Mouse (Mus musculus): ENCODE data around the gene D630003M21Rik.

GRCm38 (mm10) chr2:158198861-158199260 is 30.2 kb downstream of the D630003M21Rik start:
- TF ChIP-seq CTCF (IDR thresholded peaks at IDR 0.05; ENCODE audit: low read depth, low read length) (no peak), GATA1 (IDR thresholded peaks at IDR 0.05; ENCODE audit: borderline replicate concordance, low read length) (no peak), TAL1 (conservative IDR thresholded peaks at IDR 0.05; ENCODE audit: low read depth, low read length) (no peak), POLR2AphosphoS5 (IDR thresholded peaks at IDR 0.05; ENCODE audit: insufficient replicate concordance, low read depth, low read length) (no peak)

Measured in G1E (cell line).